Mouse (Mus musculus) MEL (cell line): Measurements from ENCODE around the gene Cdx2. TPM values are rescaled to one million over a fixed set of nuclear protein-coding genes. Genes with fewer than 3 reads are reported as not detected.

Source experiments
- DNase-seq: peaks from one replicate; pipeline ENCODE4 v3.0.0; 2011; ENCODE audit warnings: low read depth, low spot score
- H3K27ac ChIP-seq: 2 replicates; pipeline ENCODE4 v1.5.1; 2012; ENCODE audit warnings: low read depth, mild to moderate bottlenecking, control low read depth, low read length, moderate library complexity; ENCODE audit not compliant: control insufficient read depth
- H3K27me3 ChIP-seq, 2 experiments: fragments of 150-350 bp in 1 of 2; sonication (generic) in 1 of 2; 2 replicates each; pipeline ENCODE4 v1.6.1; 2012; ENCODE audit warnings: low read length in 2 of 2, mild to moderate bottlenecking in 2 of 2, improper control_type of control experiment in 1 of 2, moderate library complexity in 1 of 2; ENCODE audit not compliant: insufficient read depth in 2 of 2, control insufficient read depth in 1 of 2
- H3K36me3 ChIP-seq, 2 experiments: 2 replicates each; pipeline ENCODE4 v1.6.1; 2012 to 2014; ENCODE audit warnings: low read length in 2 of 2, improper control_type of control experiment in 1 of 2, inconsistent platforms in 1 of 2, mild to moderate bottlenecking in 1 of 2; ENCODE audit not compliant: insufficient read depth in 2 of 2, control insufficient read depth in 1 of 2
- H3K4me1 ChIP-seq, 2 experiments: fragments of 150-350 bp in 1 of 2; sonication (generic) in 1 of 2; 2 replicates each; pipeline ENCODE4 v1.6.1; 2012; ENCODE audit warnings: low read length in 2 of 2, improper control_type of control experiment in 1 of 2, mild to moderate bottlenecking in 1 of 2; ENCODE audit not compliant: insufficient read depth in 2 of 2, control insufficient read depth in 1 of 2
- H3K4me3 ChIP-seq, 2 experiments: fragments of 150-350 bp in 1 of 2; sonication (generic) in 1 of 2; 2 replicates each; pipeline ENCODE4 v1.5.1; 2012; ENCODE audit warnings: low read depth in 2 of 2, low read length in 2 of 2, mild to moderate bottlenecking in 2 of 2, moderate library complexity in 2 of 2, control low read depth in 1 of 2, improper control_type of control experiment in 1 of 2; ENCODE audit not compliant: control insufficient read depth in 1 of 2, insufficient read depth in 1 of 2
- H3K79me2 ChIP-seq: 2 replicates; pipeline ENCODE4 v1.6.1; 2012; ENCODE audit warnings: mild to moderate bottlenecking, low read length, moderate library complexity; ENCODE audit not compliant: control insufficient read depth, poor library complexity, insufficient read depth
- H3K9ac ChIP-seq: 2 replicates; pipeline ENCODE4 v1.6.1; 2012; ENCODE audit warnings: low read depth, mild to moderate bottlenecking, control low read depth, low read length, moderate library complexity; ENCODE audit not compliant: control insufficient read depth, poor library complexity, severe bottlenecking
- H3K9me3 ChIP-seq: fragments of 150-350 bp; sonication (generic); replicated peaks from 2 replicates; pipeline ENCODE4 v1.6.1; 2012; ENCODE audit warnings: mild to moderate bottlenecking, low read length, improper control_type of control experiment, moderate library complexity; ENCODE audit not compliant: insufficient read depth
- BHLHE40 ChIP-seq: IDR thresholded peaks from 2 replicates; pipeline ENCODE4 v1.6.1; 2012; ENCODE audit warnings: low read depth, mild to moderate bottlenecking, inconsistent platforms, low read length, improper control_type of control experiment, borderline replicate concordance
- E2F4 ChIP-seq: IDR thresholded peaks from 2 replicates; pipeline ENCODE4 v1.6.1; 2011; ENCODE audit warnings: low read depth, low read length, improper control_type of control experiment, borderline replicate concordance
- ELF1 ChIP-seq: IDR thresholded peaks from 2 replicates; pipeline ENCODE4 v1.6.1; 2014; ENCODE audit warnings: low read depth, mild to moderate bottlenecking, inconsistent platforms, low read length, improper control_type of control experiment, moderate library complexity
- EP300 ChIP-seq, 2 experiments: IDR thresholded peaks; 2 replicates each; pipeline ENCODE4 v1.6.1; 2011; ENCODE audit warnings: improper control_type of control experiment in 2 of 2, low read length in 2 of 2, low read depth in 1 of 2, mild to moderate bottlenecking in 1 of 2
- GABPA ChIP-seq: IDR thresholded peaks from 2 replicates; pipeline ENCODE4 v1.6.1; 2012; ENCODE audit warnings: low read depth, mild to moderate bottlenecking, inconsistent platforms, low read length, improper control_type of control experiment, moderate library complexity
- GATA1 ChIP-seq: IDR thresholded peaks from 2 replicates; pipeline ENCODE4 v1.6.1; 2011; ENCODE audit warnings: low read depth, low read length, improper control_type of control experiment
- JUND ChIP-seq: IDR thresholded peaks from 2 replicates; pipeline ENCODE4 v1.6.1; 2011; ENCODE audit warnings: low read depth, mild to moderate bottlenecking, improper control_type of control experiment, low read length
- MAFK ChIP-seq: IDR thresholded peaks from 2 replicates; pipeline ENCODE4 v1.6.1; 2011; ENCODE audit warnings: low read depth, mild to moderate bottlenecking, low read length, improper control_type of control experiment, borderline replicate concordance
- MAX ChIP-seq: IDR thresholded peaks from 2 replicates; pipeline ENCODE4 v1.6.1; 2011; ENCODE audit warnings: low read length, improper control_type of control experiment
- MAZ ChIP-seq: IDR thresholded peaks from 2 replicates; pipeline ENCODE4 v1.6.1; 2012; ENCODE audit warnings: low read depth, mild to moderate bottlenecking, inconsistent platforms, low read length, improper control_type of control experiment
- MEF2A ChIP-seq: IDR thresholded peaks from 2 replicates; pipeline ENCODE4 v1.6.1; 2014; ENCODE audit warnings: low read depth, mild to moderate bottlenecking, inconsistent platforms, low read length, improper control_type of control experiment; ENCODE audit not compliant: poor library complexity, insufficient replicate concordance, severe bottlenecking; ENCODE audit errors: extremely low read depth
- RCOR1 ChIP-seq: IDR thresholded peaks from 2 replicates; pipeline ENCODE4 v1.6.1; 2012; ENCODE audit warnings: low read depth, mild to moderate bottlenecking, inconsistent platforms, low read length, improper control_type of control experiment
- SIN3A ChIP-seq: IDR thresholded peaks from 2 replicates; pipeline ENCODE4 v1.6.1; 2012; ENCODE audit warnings: low read length, improper control_type of control experiment, inconsistent platforms
- TBP ChIP-seq: IDR thresholded peaks from 2 replicates; pipeline ENCODE4 v1.8.0; 2011; ENCODE audit warnings: low read depth, low read length, improper control_type of control experiment
- TCF12 ChIP-seq: IDR thresholded peaks from 2 replicates; pipeline ENCODE4 v1.6.1; 2014; ENCODE audit warnings: low read depth, mild to moderate bottlenecking, inconsistent platforms, low read length, improper control_type of control experiment, moderate library complexity
- USF2 ChIP-seq, 2 experiments: IDR thresholded peaks; 2 replicates each; pipeline ENCODE4 v1.6.1; 2011 to 2012; ENCODE audit warnings: improper control_type of control experiment in 2 of 2, low read length in 2 of 2, borderline replicate concordance in 1 of 2, inconsistent platforms in 1 of 2, low read depth in 1 of 2, mild to moderate bottlenecking in 1 of 2; ENCODE audit not compliant: insufficient read depth in 1 of 2
- ZC3H11A ChIP-seq: IDR thresholded peaks from 2 replicates; pipeline ENCODE4 v1.6.1; 2012; ENCODE audit warnings: low read depth, mild to moderate bottlenecking, inconsistent platforms, low read length, improper control_type of control experiment
- ZKSCAN1 ChIP-seq: IDR thresholded peaks from 2 replicates; pipeline ENCODE4 v1.6.1; 2012; ENCODE audit warnings: low read depth, mild to moderate bottlenecking, inconsistent platforms, low read length, improper control_type of control experiment, moderate library complexity
- ZMIZ1 ChIP-seq: IDR thresholded peaks from 2 replicates; pipeline ENCODE4 v1.6.1; 2012; ENCODE audit warnings: low read depth, mild to moderate bottlenecking, inconsistent platforms, low read length, improper control_type of control experiment, moderate library complexity
- ZNF384 ChIP-seq: IDR thresholded peaks from 2 replicates; pipeline ENCODE4 v1.6.1; 2012; ENCODE audit warnings: low read depth, mild to moderate bottlenecking, inconsistent platforms, low read length, improper control_type of control experiment
- polyA plus RNA-seq, 2 experiments: library from polyadenylated mRNA; stranded (reverse) in 1 of 2; unstranded in 1 of 2; fragments of >175 nt in 1 of 2; fragments of >200 nt in 1 of 2; gene quantifications; 2 replicates each; pipeline versions ENCODE4 v1.2.1 to v1.2.4; 2012; ENCODE audit warnings: low replicate concordance in 2 of 2, low read depth in 1 of 2; ENCODE audit not compliant: insufficient read length in 2 of 2, insufficient read depth in 1 of 2, missing spikeins in 1 of 2
- total RNA-seq: library from RNA; depleted of rRNA; stranded (reverse); fragments of 300-350 nt; gene quantifications from 2 replicates; pipeline ENCODE4 v1.2.3, GENCODE M21; 2012

The Cdx2 gene
- total and polyA plus RNA-seq, 3 experiments: not detected

GRCm38 (mm10) chr5:147269926-147270672 is 37.0 kb downstream of the Cdx2 start, which contains the start of gene Pdx1:
Gene Pdx1, plus strand, starts transcription at chr5:147269959.
- DNase-seq: no peak

GRCm38 (mm10) chr5:147269371-147269770 is 37.7 kb downstream of the Cdx2 start:
- no peaks in the 10 kb centered on the region for H3K4me1 ChIP-seq
- no peaks in the 10 kb centered on the region for H3K27me3 ChIP-seq
- H3K27ac ChIP-seq: no peak overlapping the region
- no peak overlapping the region for H3K9ac ChIP-seq
- no peaks in the 10 kb centered on the region for H3K36me3 ChIP-seq
- TF ChIP-seq ZKSCAN1: no peak
- TF ChIP-seq BHLHE40: no peak
- TF ChIP-seq MAFK: no peak
- no peak for TF ChIP-seq ZC3H11A
- no peak for TF ChIP-seq JUND
- no peak for TF ChIP-seq RCOR1
- TF ChIP-seq GABPA: no peak
- TF ChIP-seq ZMIZ1: no peak
- TF ChIP-seq, all 39 proteins: peak for 0
- no peaks in the 10 kb centered on the region for H3K9me3 ChIP-seq
- DNase-seq: no peak
- no peaks in the 10 kb centered on the region for H3K79me2 ChIP-seq
- H3K4me3 ChIP-seq: no peak overlapping the region

More at GRCm38 (mm10) chr5:147269926-147270672, 37.0 kb downstream of the Cdx2 start, which contains the start of gene Pdx1:
- Histone ChIP-seq H3K36me3 (no peaks in the 10 kb centered on the region), H3K9ac (no peak within 1 kb of the TSS), H3K9me3 (no peaks in the 10 kb centered on the region), H3K4me3 (no peak within 1 kb of the TSS), H3K4me1 (no peaks in the 10 kb centered on the region), H3K79me2 (no peaks in the 10 kb centered on the region), H3K27ac (no peak within 1 kb of the TSS), H3K27me3 (no peaks in the 10 kb centered on the region)
- TF ChIP-seq TBP (no peak), ZKSCAN1 (no peak), ZNF384 (no peak), USF2 (IDR thresholded peaks at IDR 0.05; ENCODE audit: borderline replicate concordance in 1 of 2, insufficient read depth in 1 of 2, low read depth in 1 of 2, low read length in 2 of 2) (no peak), MEF2A (no peak), E2F4 (no peak), SIN3A (no peak), EP300 (IDR thresholded peaks at IDR 0.05; ENCODE audit: low read depth in 1 of 2, low read length in 2 of 2) (no peak), MAZ (no peak), JUND (no peak), ELF1 (no peak), TCF12 (no peak), MAFK (no peak), MAX (no peak), GATA1 (no peak), ZC3H11A (no peak)
